Mouse (Mus musculus) megakaryocyte, embryonic 14.5 days (primary cell): ENCODE data around the gene Nasp. TPM values are rescaled to one million over a fixed set of nuclear protein-coding genes. Genes with fewer than 3 reads are reported as not detected.

Source experiments
- H3K27me3 ChIP-seq: replicated peaks from 2 replicates; pipeline ENCODE3; 2012; ENCODE audit warnings: inconsistent platforms
- H3K36me3 ChIP-seq: replicated peaks from 2 replicates; pipeline ENCODE3; 2012; ENCODE audit warnings: low read length, inconsistent platforms, mixed read lengths
- H3K4me1 ChIP-seq: 2 replicates; pipeline ENCODE4 v1.6.1; 2012; ENCODE audit warnings: inconsistent platforms
- H3K4me3 ChIP-seq: replicated peaks from 2 replicates; pipeline ENCODE3; 2012; ENCODE audit warnings: moderate library complexity, mild to moderate bottlenecking, inconsistent platforms
- H3K9me3 ChIP-seq: 2 replicates; pipeline ENCODE4 v1.6.1; 2012; ENCODE audit warnings: inconsistent platforms
- FLI1 ChIP-seq: IDR thresholded peaks from 2 replicates; pipeline ENCODE4 v1.6.1; 2012; ENCODE audit warnings: low read length, inconsistent platforms, mixed read lengths
- GATA1 ChIP-seq: IDR thresholded peaks from 3 replicates; pipeline ENCODE4 v1.6.1; 2012; ENCODE audit warnings: mixed read lengths, low read length, inconsistent platforms, borderline replicate concordance
- polyA plus RNA-seq: library from polyadenylated mRNA; stranded (reverse); fragments of >175 nt; gene quantifications from 2 replicates; pipeline ENCODE4 v1.2.3, GENCODE M21; 2012; ENCODE audit warnings: low replicate concordance; ENCODE audit not compliant: insufficient read depth

Gene Nasp
- polyA plus RNA-seq, 1 experiment: 5.4 TPM

DNA sequence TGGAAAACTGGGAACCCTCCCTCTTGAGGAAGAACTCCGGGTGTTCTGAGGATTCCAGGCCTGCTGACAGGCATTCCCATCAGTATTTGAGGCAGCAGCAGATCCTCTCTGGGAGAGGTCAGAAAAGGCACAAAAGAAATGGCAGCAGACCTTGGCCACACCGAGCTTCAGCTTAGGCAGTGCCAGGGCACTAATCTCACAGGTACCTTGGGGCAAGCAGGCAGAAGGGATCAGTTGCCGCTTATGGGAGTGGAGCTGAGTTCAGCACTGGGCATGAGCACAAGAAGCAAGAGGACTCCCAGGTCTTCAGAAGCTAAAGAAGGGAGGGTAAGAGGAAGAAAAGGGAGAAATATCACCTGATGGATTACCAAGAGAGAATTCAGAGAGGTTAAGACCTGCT is 30.2 kb upstream of the Nasp start:
- no peak overlapping the region for H3K4me3 ChIP-seq
- peaks cover 31% of the 10 kb centered on the region for H3K4me1 ChIP-seq
- H3K27me3 ChIP-seq: peaks cover 8% of the 10 kb centered on the region
- no peak for TF ChIP-seq GATA1
- no peak for TF ChIP-seq FLI1
- peaks cover 8% of the 10 kb centered on the region for H3K9me3 ChIP-seq
- H3K36me3 ChIP-seq: no peaks in the 10 kb centered on the region

- H3K4me1 ChIP-seq: peaks cover 40% of the 10 kb centered on the region
- no peaks in the 10 kb centered on the region for H3K36me3 ChIP-seq
- H3K4me3 ChIP-seq: no peak overlapping the region
- TF ChIP-seq GATA1: no peak
- TF ChIP-seq FLI1: no peak
- no peaks in the 10 kb centered on the region for H3K9me3 ChIP-seq
- peaks cover 7% of the 10 kb centered on the region for H3K27me3 ChIP-seq
Measured at GRCm38 (mm10) chr4:116655658-116656057, 27.9 kb upstream of the Nasp start.

GRCm38 (mm10) chr4:116655100-116655499 is 27.4 kb upstream of the Nasp start:
- Histone ChIP-seq H3K4me1 (peaks cover 41% of the 10 kb centered on the region), H3K9me3 (no peaks in the 10 kb centered on the region), H3K36me3 (peaks cover under 1% of the 10 kb centered on the region), H3K27me3 (peaks cover 7% of the 10 kb centered on the region), H3K4me3 (no peak overlapping the region)
- TF ChIP-seq FLI1 (no peak), GATA1 (no peak)

DNA sequence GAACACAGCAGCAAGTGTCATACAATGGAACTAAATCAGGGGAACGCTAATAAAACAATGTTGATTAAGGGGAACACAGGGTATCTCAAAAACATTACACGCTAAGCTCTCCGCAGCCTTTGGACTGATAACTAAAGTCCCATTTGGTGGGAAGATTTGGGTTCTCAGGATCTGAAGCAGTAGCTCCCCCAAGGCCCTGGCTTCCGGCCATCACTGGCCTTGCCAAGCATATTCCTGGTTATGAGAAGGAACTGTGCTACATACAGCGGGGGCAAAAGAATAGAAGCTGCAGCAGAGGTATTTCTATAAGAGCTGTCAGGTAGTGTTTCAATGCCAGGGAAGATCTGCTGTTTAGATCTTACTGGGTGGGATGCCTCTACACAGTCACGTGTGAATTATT is 25.5 kb upstream of the Nasp start:
- H3K4me3 ChIP-seq: no peak overlapping the region
- H3K27me3 ChIP-seq: peaks cover 4% of the 10 kb centered on the region
- H3K36me3 ChIP-seq: peaks cover 7% of the 10 kb centered on the region
- TF ChIP-seq GATA1 (no peak), FLI1 (no peak)
- H3K9me3 ChIP-seq: no peaks in the 10 kb centered on the region
- peaks cover 54% of the 10 kb centered on the region for H3K4me1 ChIP-seq

DNA sequence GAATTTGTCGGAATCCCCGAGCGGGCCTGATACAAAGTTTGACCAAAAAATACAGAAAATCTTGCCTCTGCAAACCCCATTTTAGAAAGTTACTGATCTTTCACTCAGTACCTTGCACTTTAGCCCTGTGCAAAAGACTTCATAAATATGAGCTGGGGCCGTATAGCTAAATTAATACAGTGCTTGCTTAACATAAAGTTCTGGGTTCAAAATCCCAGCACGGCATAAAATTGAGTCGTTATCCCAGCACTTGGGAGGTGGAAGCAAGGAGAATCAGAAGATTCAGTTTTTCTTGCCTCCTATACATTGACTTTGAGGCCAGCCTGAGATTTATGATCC is 24.0 kb upstream of the Nasp start:
- Histone ChIP-seq H3K9me3 (no peaks in the 10 kb centered on the region), H3K27me3 (no peaks in the 10 kb centered on the region), H3K4me1 (peaks cover 57% of the 10 kb centered on the region), H3K36me3 (peaks cover 20% of the 10 kb centered on the region), H3K4me3 (peak overlapping the region; percentile 95)
- no peak for TF ChIP-seq FLI1
- TF ChIP-seq GATA1: no peak

GRCm38 (mm10) chr4:116650924-116651796 is 23.4 kb upstream of the Nasp start, which contains the start of gene Akr1a1:
Gene Akr1a1 (minus strand): TSS chr4:116651680.
- TF ChIP-seq GATA1 (no peak), FLI1 (no peak)
- Histone ChIP-seq H3K4me3 (peak within 1 kb of the TSS; percentile 95), H3K36me3 (peaks cover 26% of the 10 kb centered on the region), H3K9me3 (no peaks in the 10 kb centered on the region), H3K4me1 (peaks cover 58% of the 10 kb centered on the region), H3K27me3 (no peaks in the 10 kb centered on the region)

DNA sequence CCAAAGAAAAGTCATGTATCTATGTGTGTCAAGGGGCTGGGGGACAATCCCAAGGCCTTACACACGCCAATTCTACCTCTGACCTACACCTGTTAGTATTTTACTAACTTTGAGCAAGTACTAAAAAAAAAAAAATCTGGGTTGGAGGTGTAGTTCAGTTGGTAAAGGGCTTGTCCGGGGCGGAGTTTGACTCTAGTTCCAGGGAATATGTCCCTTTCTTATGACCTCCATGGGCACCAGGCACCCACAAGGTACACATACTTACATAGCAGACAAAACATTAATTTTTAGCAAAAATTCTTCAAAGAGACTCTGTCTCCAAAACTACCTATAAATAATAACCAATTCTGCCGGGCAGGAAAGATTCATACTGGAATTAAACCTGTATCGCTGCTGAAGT is 22.6 kb upstream of the Nasp start:
- H3K36me3 ChIP-seq: peaks cover 32% of the 10 kb centered on the region
- H3K27me3 ChIP-seq: no peaks in the 10 kb centered on the region
- peaks cover 57% of the 10 kb centered on the region for H3K4me1 ChIP-seq
- no peaks in the 10 kb centered on the region for H3K9me3 ChIP-seq
- no peak for TF ChIP-seq FLI1
- no peak for TF ChIP-seq GATA1
- peak overlapping the region; percentile 95 for H3K4me3 ChIP-seq

- Histone ChIP-seq H3K27me3 (no peaks in the 10 kb centered on the region), H3K36me3 (peaks cover 41% of the 10 kb centered on the region), H3K9me3 (no peaks in the 10 kb centered on the region), H3K4me3 (peak overlapping the region; percentile 23), H3K4me1 (peaks cover 53% of the 10 kb centered on the region)
- no peak for TF ChIP-seq GATA1
- no peak for TF ChIP-seq FLI1
Measured at GRCm38 (mm10) chr4:116649411-116649810, 21.7 kb upstream of the Nasp start.

DNA sequence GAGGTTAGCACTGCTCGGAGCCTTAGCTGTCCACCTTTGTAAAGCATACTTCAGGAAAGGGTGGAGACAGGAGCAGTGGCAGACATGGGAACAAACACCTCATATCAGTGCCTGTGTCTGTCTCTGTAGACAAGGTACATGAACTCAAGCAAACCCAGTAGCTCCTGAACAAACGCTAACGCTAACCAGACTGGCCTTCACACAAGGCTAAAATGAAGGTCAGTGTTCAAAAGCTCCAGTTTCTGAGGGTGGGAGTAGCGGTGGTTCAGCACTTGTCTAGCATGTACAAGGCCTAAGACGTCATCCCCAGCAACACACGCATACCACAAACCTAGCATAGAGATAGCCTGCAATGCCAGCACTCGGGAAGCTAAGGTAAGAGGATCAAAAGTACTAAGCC is 17.9 kb upstream of the Nasp start:
- Histone ChIP-seq H3K4me3 (peak overlapping the region; percentile 14), H3K9me3 (no peaks in the 10 kb centered on the region), H3K27me3 (no peaks in the 10 kb centered on the region), H3K4me1 (peaks cover 48% of the 10 kb centered on the region), H3K36me3 (peaks cover 75% of the 10 kb centered on the region)
- TF ChIP-seq FLI1: no peak
- no peak for TF ChIP-seq GATA1

DNA sequence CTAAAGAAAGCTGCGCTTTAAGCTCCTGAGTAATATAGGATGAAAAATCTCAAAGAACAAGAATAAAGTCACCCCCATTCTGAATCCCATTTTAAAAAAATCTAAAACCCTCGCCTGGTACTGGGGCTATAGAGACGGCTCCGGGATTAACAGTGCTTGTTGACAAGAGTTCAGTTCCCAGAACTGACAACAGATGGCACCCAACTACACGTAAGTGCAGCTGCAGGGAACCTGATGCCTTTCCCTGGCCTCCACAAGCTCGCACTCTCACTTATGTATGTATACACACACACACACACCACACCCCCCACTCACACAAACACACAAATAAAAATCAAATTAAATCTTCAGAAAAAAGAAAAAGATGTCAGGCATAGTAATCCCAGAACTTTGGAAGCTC is 16.6 kb upstream of the Nasp start:
- H3K27me3 ChIP-seq: no peaks in the 10 kb centered on the region
- TF ChIP-seq GATA1: no peak
- no peaks in the 10 kb centered on the region for H3K9me3 ChIP-seq
- peaks cover 81% of the 10 kb centered on the region for H3K36me3 ChIP-seq
- H3K4me3 ChIP-seq: no peak overlapping the region
- peaks cover 37% of the 10 kb centered on the region for H3K4me1 ChIP-seq
